Mouse (Mus musculus) embryonic facial prominence, embryonic 12.5 days (tissue): ENCODE measurements at regions not wholly inside any gene's neighbourhood (a gene's known extent, or its start where the extent isn't known, plus 50 kb on each side); places are given as distances from the start of the nearest gene placed in this dataset.
A peak's percentile ranks its signal among the peaks of the same experiment; 100 is the strongest.
"Not testable (repeated sequence)": the region's sequence is repeated elsewhere in the genome, so short reads cannot be mapped to it uniquely, and the experiment has no call there.

Experiments
- ATAC-seq: fragments of 200-750 bp; cut with Nextera tagmentation; 2 replicates; pipeline ENCODE4 v1.8.0; 2017; ENCODE audit not compliant: insufficient number of reproducible peaks, insufficient read depth, low FRiP score, low TSS enrichment
- H3K27ac ChIP-seq: fragments of 300-500 bp; sonication (generic); 2 replicates; pipeline ENCODE4 v1.5.1; 2016; ENCODE audit warnings: mild to moderate bottlenecking
- H3K27me3 ChIP-seq: fragments of 300-500 bp; sonication (generic); 2 replicates; pipeline ENCODE4 v1.6.1; 2016; ENCODE audit warnings: mild to moderate bottlenecking, moderate library complexity
- H3K36me3 ChIP-seq: fragments of 300-500 bp; sonication (generic); 2 replicates; pipeline ENCODE4 v1.6.1; 2016; ENCODE audit warnings: mild to moderate bottlenecking
- H3K4me1 ChIP-seq: fragments of 300-500 bp; sonication (generic); 2 replicates; pipeline ENCODE4 v1.6.1; 2016
- H3K4me2 ChIP-seq: fragments of 300-500 bp; sonication (generic); replicated peaks from 2 replicates; pipeline ENCODE4 v1.6.1; 2016; ENCODE audit warnings: mild to moderate bottlenecking, moderate library complexity
- H3K4me3 ChIP-seq: fragments of 300-500 bp; sonication (generic); 2 replicates; pipeline ENCODE4 v1.5.1; 2016; ENCODE audit warnings: mild to moderate bottlenecking
- H3K9ac ChIP-seq: fragments of 300-500 bp; sonication (generic); 2 replicates; pipeline ENCODE4 v1.6.1; 2016; ENCODE audit warnings: mild to moderate bottlenecking, moderate library complexity
- H3K9me3 ChIP-seq: fragments of 300-500 bp; sonication (generic); 2 replicates; pipeline ENCODE4 v1.6.1; 2016; ENCODE audit warnings: mild to moderate bottlenecking, moderate library complexity
- WGBS: fragments of 180-500 bp; shearing (Covaris S2); methylation state at CpG from one replicate; pipeline ENCODE4 v1.1.7; 2016; 5-methylcytosine and 5-hydroxymethylcytosine counted together

DNA sequence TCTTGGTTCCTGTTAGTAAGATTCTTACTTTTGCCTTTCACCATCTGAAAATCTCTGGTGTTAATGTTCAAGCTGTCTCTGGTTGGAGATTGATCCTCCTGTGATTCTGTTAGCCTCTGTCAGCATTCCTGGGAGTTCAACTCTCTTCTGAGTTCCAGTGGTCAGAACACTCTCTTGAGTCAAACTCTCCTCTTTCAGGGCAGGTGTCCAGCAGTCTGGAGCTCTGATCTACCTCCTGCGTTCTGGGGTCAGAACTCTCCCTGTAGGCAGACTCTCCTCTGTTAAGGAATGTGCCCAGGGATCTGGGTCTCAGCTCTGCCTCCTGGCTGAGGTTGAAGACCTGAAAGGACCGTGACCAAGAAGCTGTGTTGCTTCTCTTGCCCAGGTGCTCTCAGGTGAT, 581.3 kb downstream of the H2al1n start:
- not testable (repeated sequence) for H3K4me1 ChIP-seq, H3K27ac ChIP-seq, H3K4me3 ChIP-seq, H3K9me3 ChIP-seq, H3K27me3 ChIP-seq, H3K4me2 ChIP-seq, H3K9ac ChIP-seq, ATAC-seq, H3K36me3 ChIP-seq
- WGBS = 88% methylated on average over 2 of the region's 2 CpGs

GRCm38 (mm10) chrX:14835862-14836261, 624.9 kb downstream of the H2al1n start:
- no peaks in the 10 kb centered on the region for H3K4me1 ChIP-seq
- H3K4me2 ChIP-seq = no peak overlapping the region
- no peak overlapping the region for H3K9ac ChIP-seq
- no peak overlapping the region for H3K27ac ChIP-seq
- H3K36me3 ChIP-seq = no peaks in the 10 kb centered on the region
- H3K9me3 ChIP-seq = no peaks in the 10 kb centered on the region
- WGBS = 73% methylated on average over 4 of the region's 4 CpGs
- H3K27me3 ChIP-seq = no peaks in the 10 kb centered on the region
- ATAC-seq = no peak
- no peak overlapping the region for H3K4me3 ChIP-seq

DNA sequence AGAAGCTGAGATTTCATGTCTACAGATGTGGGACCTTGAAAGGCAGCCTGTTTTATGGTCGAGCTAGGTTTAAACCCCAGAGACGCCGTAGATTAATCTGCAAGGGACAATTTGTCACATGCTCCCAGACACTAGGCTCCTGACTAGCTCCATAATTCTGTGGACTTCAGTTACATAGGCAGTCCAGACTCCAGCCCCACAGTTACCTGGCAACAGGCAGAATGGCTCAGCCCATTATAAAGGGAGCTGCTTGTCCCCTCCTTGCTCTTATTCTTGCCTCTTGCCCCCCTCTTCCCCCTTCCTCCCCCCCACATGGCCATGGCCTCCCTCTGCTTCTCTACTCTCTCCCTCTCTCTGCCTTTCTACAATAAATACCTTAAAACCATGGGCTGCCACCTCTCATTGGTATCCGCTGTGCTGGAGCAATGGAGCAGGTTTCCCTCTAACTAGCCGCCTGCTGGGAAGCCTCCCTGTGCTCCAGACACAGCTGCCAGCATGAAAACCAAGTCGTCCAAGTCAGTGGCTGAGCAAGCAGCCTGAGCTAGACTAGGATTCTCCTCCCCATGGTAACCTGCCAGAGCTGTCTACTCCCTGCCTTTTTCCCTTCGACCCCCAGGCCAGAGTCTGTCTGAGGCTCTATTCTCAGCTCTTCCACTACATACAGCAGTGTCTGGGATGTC, 628.9 kb downstream of the H2al1n start:
- WGBS = 55% methylated on average over 7 of the region's 7 CpGs
- Histone ChIP-seq H3K9ac (no peak overlapping the region), H3K4me2 (no peak overlapping the region), H3K4me1 (no peaks in the 10 kb centered on the region), H3K4me3 (no peak overlapping the region), H3K9me3 (no peaks in the 10 kb centered on the region), H3K36me3 (no peaks in the 10 kb centered on the region), H3K27me3 (no peaks in the 10 kb centered on the region), H3K27ac (no peak overlapping the region)
- ATAC-seq = 0 out of 2 replicates have a peak, but pooled peaks have one; percentile 64

DNA sequence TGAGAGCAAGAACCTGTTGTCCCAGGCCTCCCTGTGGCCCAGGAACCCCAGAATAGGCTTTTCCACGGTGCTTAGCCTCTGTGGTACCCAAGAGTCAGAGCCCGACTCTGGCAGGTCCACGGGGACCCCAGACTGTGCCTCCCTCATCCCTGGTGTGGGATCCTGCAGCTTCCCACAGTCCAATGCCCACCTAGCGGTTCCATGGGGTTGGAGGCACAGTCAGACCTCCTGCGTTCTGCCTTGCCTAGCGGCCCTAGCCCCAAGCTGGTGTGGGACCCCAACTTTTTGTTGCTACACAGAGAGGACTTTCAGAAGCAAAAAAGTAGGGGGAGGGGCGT, 629.4 kb downstream of the H2al1n start:
- H3K4me3 ChIP-seq = no peak overlapping the region
- H3K4me1 ChIP-seq = no peaks in the 10 kb centered on the region
- H3K9me3 ChIP-seq = no peaks in the 10 kb centered on the region
- 64% methylated on average over 7 of the region's 7 CpGs for WGBS
- no peak overlapping the region for H3K27ac ChIP-seq
- H3K4me2 ChIP-seq = no peak overlapping the region
- no peak overlapping the region for H3K9ac ChIP-seq
- no peaks in the 10 kb centered on the region for H3K36me3 ChIP-seq
- no peak for ATAC-seq
- H3K27me3 ChIP-seq = no peaks in the 10 kb centered on the region

- ATAC-seq = no peak
- no peak overlapping the region for H3K4me3 ChIP-seq
Observed at GRCm38 (mm10) chrX:14845353-14845752, 634.4 kb downstream of the H2al1n start.

DNA sequence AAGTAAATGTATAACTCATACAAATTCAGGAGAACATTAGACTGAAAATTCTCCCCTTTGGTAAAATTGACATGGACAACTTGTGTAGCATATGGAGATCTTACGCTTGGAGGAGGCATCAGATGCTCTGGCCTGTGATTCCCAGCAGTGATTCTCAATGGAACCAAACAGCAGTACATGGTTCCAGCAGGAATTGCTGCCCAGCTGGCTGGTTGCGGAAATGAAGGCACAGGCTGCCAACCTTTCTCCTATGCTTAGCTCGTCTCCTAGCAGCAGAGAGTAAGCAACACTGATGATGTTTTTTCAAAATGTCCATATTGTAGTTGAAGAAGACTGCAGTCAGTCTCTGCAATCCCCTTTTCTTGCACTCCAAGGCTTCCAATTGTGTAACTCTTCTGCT, 673.7 kb downstream of the H2al1n start:
- no peak for ATAC-seq
- Histone ChIP-seq H3K4me2 (no peak overlapping the region), H3K36me3 (no peaks in the 10 kb centered on the region), H3K9me3 (no peaks in the 10 kb centered on the region), H3K9ac (no peak overlapping the region), H3K4me1 (no peaks in the 10 kb centered on the region), H3K4me3 (no peak overlapping the region), H3K27ac (no peak overlapping the region), H3K27me3 (no peaks in the 10 kb centered on the region)
- WGBS = 93% methylated on average over 3 of the region's 3 CpGs

More at GRCm38 (mm10) chrX:14845353-14845752, 634.4 kb downstream of the H2al1n start:
- H3K27me3 ChIP-seq = no peaks in the 10 kb centered on the region
- H3K9ac ChIP-seq = no peak overlapping the region
- no peaks in the 10 kb centered on the region for H3K9me3 ChIP-seq
- H3K36me3 ChIP-seq = no peaks in the 10 kb centered on the region
- H3K4me1 ChIP-seq = no peaks in the 10 kb centered on the region
- no peak overlapping the region for H3K4me2 ChIP-seq
- H3K27ac ChIP-seq = no peak overlapping the region
